Mouse (Mus musculus): Measurements from ENCODE around the gene Insr. TPM values are rescaled to one million over a fixed set of nuclear protein-coding genes. Genes with fewer than 3 reads are reported as not detected.

Insr gene
- polyA plus RNA-seq, 1 experiment from 2014 or later = 56.1 TPM

Small RNAs within 50 kb of the gene (microRNA-seq; reads per million reads assigned to microRNA genes)
- gene Gm25775 = not detected

Other genes with a start within 250 kb of the Insr start
- not detected in 2 replicates for gene A430078G23Rik, start 73.8 kb upstream of the Insr start, polyA plus RNA-seq (2015; fragmentation: Nextera tagmentation; extraction: Ambion mirVana)
- gene Arhgef18, start 113.4 kb upstream of the Insr start, polyA plus RNA-seq (2015; fragmentation: Nextera tagmentation; extraction: Ambion mirVana) = 10.0 and 12.0 TPM in 2 replicates
- gene Pex11g, start 188.1 kb upstream of the Insr start, polyA plus RNA-seq (2015; fragmentation: Nextera tagmentation; extraction: Ambion mirVana) = 4.2 and 5.3 TPM in 2 replicates
- gene Tex45, start 191.2 kb upstream of the Insr start, polyA plus RNA-seq (2015; fragmentation: Nextera tagmentation; extraction: Ambion mirVana) = 0.30 and 0.54 TPM in 2 replicates
- 77.4 and 79.9 TPM in 2 replicates for gene Zfp358, start 213.5 kb upstream of the Insr start, polyA plus RNA-seq (2015; fragmentation: Nextera tagmentation; extraction: Ambion mirVana)
- 90.1 and 92.0 TPM in 2 replicates for gene Mcoln1, start 220.8 kb upstream of the Insr start, polyA plus RNA-seq (2015; fragmentation: Nextera tagmentation; extraction: Ambion mirVana)
- 34.8 and 37.3 TPM in 2 replicates for gene Pnpla6, start 235.8 kb upstream of the Insr start, polyA plus RNA-seq (2015; fragmentation: Nextera tagmentation; extraction: Ambion mirVana)

Data from hindbrain, embryonic 13.5 days (tissue).